Mouse (Mus musculus): ENCODE measurements around the gene Polk.
A peak's percentile ranks its signal among the peaks of the same experiment; 100 is the strongest.

Gene Polk

GRCm38 (mm10) chr13:96542081-96542889 lies at the start of gene Polk, which contains the start of gene Col4a3bp:
Gene Polk, minus strand, starts transcription at chr13:96542579.
Gene Col4a3bp, plus strand, starts transcription at chr13:96542618.
- DNase-seq (ENCODE audit: low spot score), result peak; percentile 93

GRCm38 (mm10) chr13:96588642-96589041 lies 46.3 kb upstream of the Polk start:
- no peak for DNase-seq (ENCODE audit: low spot score)

- no peak for DNase-seq (ENCODE audit: low spot score)
Measured at GRCm38 (mm10) chr13:96586540-96586939, 44.2 kb upstream of the Polk start.

GRCm38 (mm10) chr13:96584201-96584600 lies 41.8 kb upstream of the Polk start:
- no peak for DNase-seq (ENCODE audit: low spot score)

GRCm38 (mm10) chr13:96579979-96580378 lies 37.6 kb upstream of the Polk start:
- DNase-seq (ENCODE audit: low spot score), result no peak

- no peak for DNase-seq (ENCODE audit: low spot score)
Measured at GRCm38 (mm10) chr13:96579104-96579503, 36.7 kb upstream of the Polk start.

- DNase-seq (ENCODE audit: low spot score), result no peak
Measured at GRCm38 (mm10) chr13:96574170-96574569, 31.8 kb upstream of the Polk start.

- DNase-seq (ENCODE audit: low spot score), result no peak
Measured at GRCm38 (mm10) chr13:96571016-96571361, 28.6 kb upstream of the Polk start.

- DNase-seq (ENCODE audit: low spot score), result no peak
Measured at GRCm38 (mm10) chr13:96570313-96571015, 28.1 kb upstream of the Polk start.

GRCm38 (mm10) chr13:96567977-96568376 lies 25.6 kb upstream of the Polk start:
- no peak for DNase-seq (ENCODE audit: low spot score)

- no peak for DNase-seq (ENCODE audit: low spot score)
Measured at GRCm38 (mm10) chr13:96555099-96555498, 12.7 kb upstream of the Polk start.

GRCm38 (mm10) chr13:96547941-96548340 lies 5.6 kb upstream of the Polk start:
- DNase-seq (ENCODE audit: low spot score), result no peak

GRCm38 (mm10) chr13:96547250-96547649 lies 4.9 kb upstream of the Polk start:
- DNase-seq (ENCODE audit: low spot score), result no peak

GRCm38 (mm10) chr13:96544506-96544905 lies 2.1 kb upstream of the Polk start:
- no peak for DNase-seq (ENCODE audit: low spot score)

- DNase-seq (ENCODE audit: low spot score), result peak; percentile 7
Measured at GRCm38 (mm10) chr13:96542901-96543891, 817 bp upstream of the Polk start.

GRCm38 (mm10) chr13:96541381-96541780 lies 998 bp downstream of the Polk start:
- no peak for DNase-seq (ENCODE audit: low spot score)

GRCm38 (mm10) chr13:96538103-96538502 lies 4.3 kb downstream of the Polk start:
- no peak for DNase-seq (ENCODE audit: low spot score)

- DNase-seq (ENCODE audit: low spot score), result no peak
Measured at GRCm38 (mm10) chr13:96536821-96537572, 5.4 kb downstream of the Polk start.

GRCm38 (mm10) chr13:96533742-96534141 lies 8.6 kb downstream of the Polk start:
- no peak for DNase-seq (ENCODE audit: low spot score)

GRCm38 (mm10) chr13:96532176-96532575 lies 10.2 kb downstream of the Polk start:
- no peak for DNase-seq (ENCODE audit: low spot score)

GRCm38 (mm10) chr13:96530064-96530463 lies 12.3 kb downstream of the Polk start:
- DNase-seq (ENCODE audit: low spot score), result no peak

All from layer of hippocampus, adult 9-10 months (tissue).